Mouse (Mus musculus): ENCODE data around the gene Arl2.

Arl2 gene

DNA sequence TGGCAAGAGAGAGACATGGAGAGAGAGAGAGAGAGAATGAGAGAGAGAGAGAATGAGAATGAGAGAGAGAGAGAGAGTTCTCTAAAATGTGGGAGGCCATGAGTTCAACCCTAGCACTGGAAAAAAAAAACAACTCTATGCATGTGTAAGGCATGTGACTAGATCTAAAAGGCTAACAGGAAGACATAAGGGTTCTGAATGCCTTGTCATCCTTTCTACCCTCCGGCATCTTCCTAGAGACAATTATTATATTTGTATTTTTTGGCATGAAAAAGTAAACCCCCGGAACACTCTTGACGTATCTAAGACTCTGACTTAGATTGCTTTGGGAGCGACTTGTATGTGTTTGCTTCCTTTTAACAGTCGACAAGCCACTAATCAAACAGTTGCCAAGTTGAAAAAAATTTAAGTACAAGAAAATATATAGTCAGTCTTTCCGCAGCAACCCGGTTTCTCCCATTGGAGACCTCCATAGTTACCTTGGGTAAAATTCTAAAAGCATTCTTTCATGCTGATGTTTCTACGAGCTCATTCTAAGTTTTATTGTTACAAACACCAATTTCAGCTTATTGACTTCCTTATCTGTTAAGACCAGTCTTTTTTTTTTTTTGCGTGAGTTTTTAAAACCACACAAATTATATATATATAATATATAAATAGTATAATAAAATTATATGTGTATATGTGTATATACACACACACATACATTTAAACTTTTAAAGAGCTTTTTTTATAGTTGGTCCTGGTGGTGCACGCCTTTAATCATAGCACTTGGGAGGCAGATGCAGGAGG is 14.4 kb downstream of the Arl2 start:
- no peak for DNase-seq (ENCODE audit: low read depth in 2 of 2, low spot score in 2 of 2)

- DNase-seq (ENCODE audit: low read depth in 2 of 2, low spot score in 2 of 2), result peak; percentile 62 to 71
These were observed 15.1 kb downstream of the Arl2 start for GRCm38 (mm10) chr19:6126289-6126688.

DNA sequence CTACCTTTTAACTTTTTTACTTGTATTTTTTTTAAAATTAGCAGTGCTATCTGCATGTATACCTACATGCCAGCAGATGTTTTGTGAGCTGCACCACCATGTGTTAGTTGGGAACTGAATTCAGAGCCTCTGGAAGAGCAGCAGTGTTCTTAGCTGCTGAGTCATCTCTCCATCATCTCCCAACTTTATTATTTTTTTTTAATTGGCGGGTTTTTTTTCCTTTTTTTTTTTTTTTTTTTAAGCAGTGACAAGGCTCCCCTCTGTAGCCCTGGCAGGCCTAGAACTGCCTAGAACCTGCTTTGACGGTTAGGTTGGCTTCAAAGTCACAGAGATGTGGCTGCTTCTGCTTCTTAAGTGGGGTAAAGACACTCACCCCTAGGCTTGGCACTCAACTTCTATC is 16.4 kb downstream of the Arl2 start:
- no peak for DNase-seq (ENCODE audit: low read depth in 2 of 2, low spot score in 2 of 2)

- DNase-seq (ENCODE audit: low read depth in 2 of 2, low spot score in 2 of 2), result no peak
These were observed 18.0 kb downstream of the Arl2 start for GRCm38 (mm10) chr19:6123330-6123729.

DNA sequence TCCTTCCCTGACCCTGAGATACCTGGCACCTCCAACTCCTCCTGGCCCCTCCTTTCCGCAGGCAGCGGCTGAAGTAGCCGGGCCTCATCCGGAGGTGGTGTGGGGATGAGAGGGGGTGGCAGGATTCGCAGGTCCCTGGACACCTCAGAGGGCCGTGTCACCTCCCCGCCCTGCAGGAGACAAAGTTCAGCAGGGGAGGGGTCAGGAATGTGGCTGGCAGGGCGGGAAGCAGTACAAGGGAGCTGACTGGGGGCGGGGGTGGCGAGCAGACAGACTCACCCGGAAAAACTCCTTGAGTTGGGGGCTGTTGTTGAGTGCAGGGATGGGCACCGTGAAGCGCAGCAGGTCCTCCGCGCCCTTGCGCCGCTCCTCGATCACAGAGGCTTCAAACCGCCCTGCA is 19.6 kb downstream of the Arl2 start:
- DNase-seq (ENCODE audit: low read depth in 2 of 2, low spot score in 2 of 2), result no peak

DNA sequence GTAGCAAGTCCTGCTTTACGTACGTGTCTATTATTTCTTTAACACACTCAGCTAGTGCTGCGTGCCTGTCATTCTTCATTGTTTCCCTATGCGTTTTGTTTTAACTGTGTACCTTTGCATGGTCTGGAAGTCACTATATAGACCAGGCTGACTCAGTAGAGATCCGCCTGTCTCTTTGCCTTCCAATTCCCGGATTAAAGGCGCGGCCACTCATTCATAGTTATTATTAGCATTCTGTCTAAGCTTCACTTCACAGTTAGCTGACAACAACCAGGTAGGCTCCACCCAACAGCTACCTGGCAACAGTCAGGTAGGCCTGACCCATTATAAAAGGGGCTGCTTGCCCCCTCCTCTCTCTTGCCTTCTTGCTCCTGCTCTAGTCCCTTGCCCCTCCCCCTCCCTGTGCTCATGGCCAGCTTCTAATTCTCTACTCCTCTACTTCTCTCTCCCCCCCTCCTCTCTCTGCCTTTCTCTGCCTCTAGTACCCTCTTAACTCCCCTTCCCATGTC is 22.6 kb downstream of the Arl2 start:
- DNase-seq (ENCODE audit: low read depth in 2 of 2, low spot score in 2 of 2), result no peak

GRCm38 (mm10) chr19:6117986-6118676 is 23.2 kb downstream of the Arl2 start, which contains the start of gene Sac3d1:
Gene Sac3d1, minus strand, starts transcription at chr19:6118650.
- peak; percentile 77 to 84 for DNase-seq (ENCODE audit: low read depth in 2 of 2, low spot score in 2 of 2)

DNA sequence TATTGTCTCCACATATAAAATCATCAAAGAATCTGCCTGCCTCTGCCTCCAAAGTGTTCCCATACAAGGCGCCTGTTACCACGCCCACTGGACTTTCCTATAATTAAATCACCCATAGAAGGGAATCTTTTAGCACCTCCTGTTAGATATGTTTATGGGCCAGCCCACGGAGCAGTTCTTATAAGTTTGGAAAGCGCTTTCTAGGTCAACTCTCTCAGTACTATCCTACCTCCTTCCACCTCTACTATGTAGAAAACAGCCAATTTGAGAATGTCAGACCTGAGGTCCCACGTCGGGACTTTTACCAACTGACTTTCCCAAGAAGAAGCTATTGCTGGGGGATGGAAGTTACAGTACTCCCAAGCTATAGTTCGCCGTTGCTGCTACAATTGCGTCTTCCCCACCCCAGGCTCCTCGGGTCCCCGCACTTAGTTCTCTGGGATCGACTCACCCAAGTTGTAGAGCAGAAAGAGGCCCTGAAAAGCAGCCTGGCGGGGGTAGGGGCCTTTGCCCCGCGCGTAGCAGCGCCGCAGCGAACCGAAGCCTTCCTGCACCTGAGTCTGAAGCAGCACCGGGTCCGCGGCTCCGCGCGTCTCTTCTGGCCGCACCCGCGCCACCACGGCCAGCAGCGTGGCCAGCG is 23.9 kb downstream of the Arl2 start:
- DNase-seq (ENCODE audit: low read depth in 2 of 2, low spot score in 2 of 2), result peak in 1 of 2 experiments; percentile 11

DNA sequence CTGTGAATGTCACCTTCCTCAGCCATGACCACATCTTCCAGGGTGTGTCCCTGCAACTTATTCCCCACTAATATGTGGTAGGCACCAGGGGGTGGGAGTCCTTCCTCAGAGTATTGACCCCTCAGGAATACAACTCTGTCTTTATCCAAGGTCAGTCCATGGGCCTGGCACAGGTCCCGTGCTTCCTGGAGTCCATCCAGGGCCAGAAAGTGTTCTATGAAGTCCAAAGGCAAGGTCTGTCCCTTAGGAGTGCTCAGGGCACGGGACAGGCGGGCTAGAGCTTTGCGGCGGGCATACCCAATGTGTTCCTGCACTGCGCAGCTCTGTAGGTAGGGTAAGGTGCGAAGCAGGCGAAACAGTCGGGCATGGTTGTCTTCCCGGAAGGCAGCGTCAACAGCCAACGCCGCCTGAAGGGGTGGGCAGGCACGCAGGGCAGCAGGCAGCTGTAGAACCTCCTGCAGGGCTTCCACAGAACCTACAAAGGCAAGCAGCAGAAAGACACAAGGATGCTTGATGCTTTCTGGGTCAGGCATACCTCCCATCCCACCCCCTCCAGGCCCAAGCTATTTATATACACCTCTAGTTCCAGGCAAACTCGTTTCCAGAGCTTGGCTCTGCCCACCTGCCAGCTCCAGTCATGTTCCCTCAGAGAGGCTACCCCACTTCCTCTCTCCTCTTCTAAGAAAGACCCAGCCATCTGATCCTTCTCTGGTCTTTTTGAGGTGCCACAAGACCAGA is 25.1 kb downstream of the Arl2 start:
- DNase-seq (ENCODE audit: low read depth in 2 of 2, low spot score in 2 of 2), result no peak

GRCm38 (mm10) chr19:6113116-6113515 is 28.2 kb downstream of the Arl2 start:
- DNase-seq (ENCODE audit: low read depth in 2 of 2, low spot score in 2 of 2), result no peak

DNA sequence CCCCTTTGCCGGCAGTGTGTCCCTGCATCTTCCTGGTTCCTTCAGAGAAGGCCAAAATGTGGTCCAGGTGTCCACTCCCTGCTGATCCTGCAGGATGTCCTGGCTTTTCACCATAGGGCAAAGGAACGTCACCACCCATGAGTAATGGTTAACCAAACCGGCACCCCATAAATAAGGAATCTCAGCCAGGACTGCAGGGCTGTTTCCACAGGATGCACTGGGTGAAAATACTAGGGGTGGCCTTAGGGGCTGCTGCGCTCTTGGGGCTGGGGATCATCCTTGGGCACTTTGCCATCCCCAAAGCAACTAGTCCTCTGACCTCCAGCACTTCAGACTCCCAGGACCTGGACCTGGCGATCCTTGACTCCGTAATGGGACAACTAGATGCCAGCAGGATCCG is 35.8 kb downstream of the Arl2 start, which contains the start of gene Naaladl1:
Naaladl1 (plus strand) TSS at position 197 of the 400 bp plus-strand sequence.
- DNase-seq (ENCODE audit: low read depth in 2 of 2, low spot score in 2 of 2), result no peak

GRCm38 (mm10) chr19:6104476-6104875 is 36.9 kb downstream of the Arl2 start:
- DNase-seq (ENCODE audit: low read depth in 2 of 2, low spot score in 2 of 2), result no peak

- DNase-seq (ENCODE audit: low read depth in 2 of 2, low spot score in 2 of 2), result no peak
These were observed 39.0 kb downstream of the Arl2 start for GRCm38 (mm10) chr19:6102169-6102853.

- DNase-seq (ENCODE audit: low read depth in 2 of 2, low spot score in 2 of 2), result no peak
These were observed 40.2 kb downstream of the Arl2 start for GRCm38 (mm10) chr19:6101186-6101585.

GRCm38 (mm10) chr19:6097847-6098246 is 43.5 kb downstream of the Arl2 start:
- DNase-seq (ENCODE audit: low read depth in 2 of 2, low spot score in 2 of 2), result no peak

DNA sequence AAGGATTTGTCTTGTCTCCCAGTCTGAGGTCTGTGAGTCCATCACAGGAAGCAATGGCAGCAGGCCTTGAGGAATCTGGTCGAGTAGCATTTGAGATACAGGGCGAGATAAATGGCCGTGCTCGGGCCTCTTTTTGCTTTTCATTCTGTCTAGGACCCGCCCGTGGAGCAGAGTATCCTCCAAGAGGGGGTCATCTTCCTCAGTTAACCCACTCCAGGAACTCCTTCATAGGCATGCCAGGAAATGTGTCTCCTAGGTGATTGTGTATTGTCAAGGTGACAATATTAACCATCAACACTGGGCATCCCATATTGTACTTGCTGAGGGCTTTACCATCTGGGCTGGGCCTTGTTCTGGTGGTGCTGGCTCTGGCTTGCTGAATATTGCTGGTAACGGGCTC is 47.2 kb downstream of the Arl2 start, which contains the start of gene AC131692.1:
AC131692.1 (plus strand) TSS at position 301 of the 400 bp plus-strand sequence.
- no peak for DNase-seq (ENCODE audit: low read depth in 2 of 2, low spot score in 2 of 2)

GRCm38 (mm10) chr19:6088841-6089240 is 52.5 kb downstream of the Arl2 start:
- no peak for DNase-seq (ENCODE audit: low read depth in 2 of 2, low spot score in 2 of 2)

DNA sequence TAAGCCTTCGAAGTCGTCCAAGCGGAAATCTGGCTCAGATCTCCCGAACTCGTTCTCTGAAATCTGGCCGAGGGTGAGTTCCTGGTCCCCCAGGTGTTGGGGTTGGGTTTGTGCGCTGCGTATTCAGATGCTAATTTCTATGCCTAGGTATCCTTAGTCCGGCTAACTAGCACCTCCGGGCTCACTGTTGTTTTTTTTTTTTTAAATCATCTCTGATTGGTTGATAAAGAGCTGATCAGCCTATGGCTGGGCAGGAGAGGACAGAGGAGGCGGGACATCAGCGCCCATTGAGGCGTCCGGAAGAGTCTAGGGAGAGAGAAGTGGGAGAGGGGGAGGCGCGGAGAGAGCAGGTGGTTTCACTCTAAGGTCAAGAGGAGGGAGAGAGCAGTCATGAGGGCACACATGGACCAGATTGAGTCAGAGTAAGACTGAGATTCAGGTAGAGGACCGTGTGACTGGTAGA is 55.9 kb downstream of the Arl2 start:
- DNase-seq (ENCODE audit: low read depth in 2 of 2, low spot score in 2 of 2), result peak in 1 of 2 experiments; percentile 40

DNA sequence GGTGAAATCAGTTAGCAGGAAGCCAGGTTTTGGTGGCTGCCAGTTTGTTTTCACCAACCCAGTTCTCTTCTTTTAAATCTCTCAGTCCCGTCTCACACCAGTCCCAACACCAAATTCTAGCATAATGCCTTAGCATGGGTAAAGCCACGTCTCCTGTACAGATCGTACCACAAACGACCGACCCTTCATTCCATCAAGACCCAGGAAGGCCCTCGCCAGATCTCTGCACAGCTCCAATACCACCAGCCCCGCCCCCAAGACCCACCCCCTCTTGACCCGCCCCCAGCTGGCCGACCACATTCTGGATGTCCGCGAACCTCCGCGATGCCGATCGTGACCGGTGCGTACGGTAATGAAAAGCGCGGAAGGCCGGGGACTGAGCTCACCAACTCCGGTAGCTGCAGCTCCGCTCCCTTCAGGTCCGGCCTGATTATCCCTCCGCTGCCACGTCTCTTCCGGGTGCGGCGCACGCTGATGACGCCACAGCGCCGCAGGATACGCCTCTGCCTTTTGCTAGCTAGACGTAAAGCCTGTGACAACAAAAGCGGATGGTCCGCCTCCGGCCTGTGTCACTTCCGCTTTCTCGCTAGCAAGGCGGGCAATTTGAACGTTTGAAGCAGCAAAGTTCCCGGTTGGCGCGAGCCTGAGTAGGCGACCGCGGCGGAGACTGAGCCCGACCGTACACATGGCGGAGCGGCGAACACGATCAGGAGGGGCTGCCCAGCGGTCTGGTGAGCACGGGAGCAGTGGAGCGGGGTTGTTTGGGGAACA is 56.7 kb downstream of the Arl2 start, which contains the start of the genes Zfpl1 and Cdca5:
Zfpl1 (minus strand) TSS at position 479 of the 771 bp plus-strand sequence.
Cdca5 (plus strand) TSS at position 506 of the 771 bp plus-strand sequence.
- DNase-seq (ENCODE audit: low read depth in 2 of 2, low spot score in 2 of 2), result peak; percentile 94 to 95

Data from CD8-positive naive resting alpha-beta T cell, adult 2 months (primary cell).